Mouse (Mus musculus): ENCODE measurements around the gene Ap3s2. TPM values are rescaled to one million over a fixed set of nuclear protein-coding genes. Genes with fewer than 3 reads are reported as not detected.

Ap3s2 gene
- polyA plus RNA-seq, 1 experiment from 2014 or later: 8.0 TPM

DNA sequence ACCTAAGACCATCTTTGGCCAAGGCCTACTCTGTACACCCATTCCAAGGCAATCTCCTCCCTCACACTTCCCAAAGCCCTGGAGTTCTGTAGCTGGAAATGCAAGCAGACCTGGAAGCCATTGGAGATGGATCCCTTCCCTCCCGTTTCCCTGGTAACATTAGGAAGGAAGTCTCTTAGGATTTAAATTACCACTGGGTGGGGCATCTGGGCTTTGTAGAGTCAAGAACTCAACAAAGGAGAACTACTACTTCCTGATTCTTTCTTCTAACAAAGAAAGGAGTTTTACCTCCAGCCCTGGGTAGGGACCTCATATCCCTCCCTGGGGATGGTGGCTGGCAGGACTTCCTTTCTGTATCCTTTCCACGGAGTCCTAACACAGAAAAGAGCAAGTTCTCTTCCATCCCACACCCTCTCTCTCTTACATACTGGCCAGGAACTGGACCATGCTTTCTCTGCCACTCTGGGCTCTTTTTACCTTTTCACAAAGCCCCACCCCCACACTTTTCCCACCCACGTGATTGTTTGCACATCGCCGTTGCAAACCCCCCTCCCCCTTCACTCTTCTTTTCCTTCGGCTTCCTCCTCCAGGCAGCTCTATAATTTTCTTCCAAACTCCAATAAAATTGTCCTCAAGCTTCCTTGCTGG, 51.3 kb downstream of the Ap3s2 start:
- Histone ChIP-seq H3K9ac (replicated peaks) (no peak overlapping the region), H3K4me1 (ENCODE audit: insufficient read depth) (no peaks in the 10 kb centered on the region), H3K27ac (ENCODE audit: low read depth) (no peak overlapping the region), H3K9me3 (ENCODE audit: low read length) (no peaks in the 10 kb centered on the region), H3K27me3 (ENCODE audit: insufficient read depth, low read length) (no peaks in the 10 kb centered on the region), H3K4me3 (ENCODE audit: low read depth, low read length) (no peak overlapping the region), H3K4me2 (ENCODE audit: low read depth, low read length) (no peak overlapping the region), H3K36me3 (replicated peaks; ENCODE audit: insufficient read depth, low read length) (no peaks in the 10 kb centered on the region)
- DNase-seq (no peak), ATAC-seq (no peak)
- no peak for TF ChIP-seq CTCF (IDR thresholded peaks at IDR 0.05; ENCODE audit: low read depth)
- TF ChIP-seq EP300 (IDR thresholded peaks at IDR 0.05; ENCODE audit: low read depth): no peak
- WGBS (ENCODE audit: insufficient replicate concordance): 26% methylated on average over 6 of the region's 6 CpGs

DNA sequence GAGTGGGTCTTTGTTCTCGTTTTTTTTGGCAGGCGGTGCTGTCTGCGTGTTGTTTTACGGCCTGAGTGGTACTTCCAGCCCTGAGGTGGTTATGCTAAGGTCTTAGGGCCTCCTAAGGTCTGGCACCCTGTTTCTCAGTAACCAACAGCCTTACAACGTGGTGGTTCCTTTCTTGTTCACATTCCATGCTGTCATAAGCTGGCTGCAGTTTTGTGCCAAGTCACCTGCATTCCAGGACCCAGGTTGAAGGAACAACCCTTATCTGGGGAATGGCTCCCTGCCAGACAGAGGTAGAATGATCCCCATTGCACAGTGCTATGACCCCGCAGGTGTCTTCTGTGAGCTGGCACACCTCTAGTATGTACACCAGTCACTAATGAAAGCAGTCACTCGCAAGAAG, 52.0 kb downstream of the Ap3s2 start:
- no peaks in the 10 kb centered on the region for H3K9me3 ChIP-seq (ENCODE audit: low read length)
- ATAC-seq: no peak
- H3K27me3 ChIP-seq (ENCODE audit: insufficient read depth, low read length): no peaks in the 10 kb centered on the region
- H3K9ac ChIP-seq (replicated peaks): no peak overlapping the region
- no peak overlapping the region for H3K4me2 ChIP-seq (ENCODE audit: low read depth, low read length)
- no peak for DNase-seq
- no peaks in the 10 kb centered on the region for H3K4me1 ChIP-seq (ENCODE audit: insufficient read depth)
- H3K27ac ChIP-seq (ENCODE audit: low read depth): no peak overlapping the region
- no peaks in the 10 kb centered on the region for H3K36me3 ChIP-seq (replicated peaks; ENCODE audit: insufficient read depth, low read length)
- no peak overlapping the region for H3K4me3 ChIP-seq (ENCODE audit: low read depth, low read length)
- 68% methylated on average over 7 of the region's 7 CpGs for WGBS (ENCODE audit: insufficient replicate concordance)
- TF ChIP-seq CTCF (IDR thresholded peaks at IDR 0.05; ENCODE audit: low read depth) (no peak), EP300 (IDR thresholded peaks at IDR 0.05; ENCODE audit: low read depth) (no peak)

DNA sequence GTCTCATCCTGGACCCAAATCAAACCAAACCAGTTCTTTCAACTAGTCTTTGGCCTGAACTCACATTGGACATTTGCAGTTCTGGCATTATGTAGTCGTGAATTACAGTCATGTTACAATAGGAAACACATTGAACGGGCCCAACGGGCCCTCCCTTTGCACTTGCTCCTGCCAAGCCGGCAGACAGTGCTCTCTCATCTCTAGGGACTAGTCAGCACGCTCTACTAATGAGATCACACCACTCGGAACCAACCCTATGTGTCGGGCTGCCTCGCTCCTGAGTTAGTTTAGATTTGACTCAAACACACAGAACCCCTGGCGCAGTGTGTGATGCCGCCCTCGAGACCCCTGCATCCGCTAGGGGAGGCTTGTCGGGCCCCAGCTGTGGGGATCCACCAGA, 52.6 kb downstream of the Ap3s2 start:
- TF ChIP-seq CTCF (IDR thresholded peaks at IDR 0.05; ENCODE audit: low read depth): no peak
- no peak for TF ChIP-seq EP300 (IDR thresholded peaks at IDR 0.05; ENCODE audit: low read depth)
- ATAC-seq: no peak
- 81% methylated on average over 13 of the region's 13 CpGs for WGBS (ENCODE audit: insufficient replicate concordance)

DNA sequence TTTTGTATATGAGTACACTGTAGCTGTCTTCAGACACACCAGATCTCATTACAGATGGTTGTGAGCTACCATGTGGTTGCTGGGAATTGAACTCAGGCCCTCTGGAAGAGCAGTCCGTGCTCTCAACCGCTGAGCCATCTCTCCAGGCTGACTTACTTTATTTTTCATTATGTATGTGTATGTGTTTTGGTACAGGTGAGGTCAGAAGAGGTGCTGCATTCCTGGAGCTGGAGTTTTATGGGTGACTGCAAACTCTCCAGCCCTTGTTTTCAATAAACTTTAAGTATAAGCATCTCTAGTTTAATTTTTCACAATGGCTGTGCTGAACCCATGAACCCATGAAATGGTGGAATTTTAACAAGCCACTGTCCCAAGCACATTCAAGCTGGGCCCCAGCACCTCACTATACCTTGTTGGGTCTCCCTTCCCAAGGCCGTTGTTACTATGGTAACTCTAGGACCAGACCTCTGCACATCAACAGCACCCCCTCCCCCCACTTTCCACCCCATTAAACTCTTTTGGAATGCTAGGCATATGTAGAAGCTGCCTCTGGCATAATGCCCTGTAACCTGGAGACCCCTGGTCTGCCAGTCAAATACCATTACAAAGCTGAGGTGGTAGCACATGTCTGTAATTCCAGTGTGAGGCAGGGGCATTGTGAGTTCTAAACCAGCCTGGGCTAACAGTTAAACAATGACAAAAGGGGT, 54.0 kb downstream of the Ap3s2 start:
- no peaks in the 10 kb centered on the region for H3K4me1 ChIP-seq (ENCODE audit: insufficient read depth)
- no peak overlapping the region for H3K4me2 ChIP-seq (ENCODE audit: low read depth, low read length)
- 80% methylated on average over 3 of the region's 3 CpGs for WGBS (ENCODE audit: insufficient replicate concordance)
- no peak overlapping the region for H3K4me3 ChIP-seq (ENCODE audit: low read depth, low read length)
- TF ChIP-seq CTCF (IDR thresholded peaks at IDR 0.05; ENCODE audit: low read depth): no peak
- no peak for TF ChIP-seq EP300 (IDR thresholded peaks at IDR 0.05; ENCODE audit: low read depth)
- DNase-seq: no peak
- H3K36me3 ChIP-seq (replicated peaks; ENCODE audit: insufficient read depth, low read length): no peaks in the 10 kb centered on the region
- H3K9me3 ChIP-seq (ENCODE audit: low read length): no peaks in the 10 kb centered on the region
- no peak overlapping the region for H3K27ac ChIP-seq (ENCODE audit: low read depth)
- H3K9ac ChIP-seq (replicated peaks): no peak overlapping the region
- no peak for ATAC-seq
- H3K27me3 ChIP-seq (ENCODE audit: insufficient read depth, low read length): no peaks in the 10 kb centered on the region

More for the DNA sequence above, 52.6 kb downstream of the Ap3s2 start:
- H3K27me3 ChIP-seq (ENCODE audit: insufficient read depth, low read length): no peaks in the 10 kb centered on the region
- no peaks in the 10 kb centered on the region for H3K9me3 ChIP-seq (ENCODE audit: low read length)
- no peak overlapping the region for H3K27ac ChIP-seq (ENCODE audit: low read depth)
- DNase-seq: no peak
- no peak overlapping the region for H3K4me3 ChIP-seq (ENCODE audit: low read depth, low read length)
- no peak overlapping the region for H3K4me2 ChIP-seq (ENCODE audit: low read depth, low read length)
- no peaks in the 10 kb centered on the region for H3K36me3 ChIP-seq (replicated peaks; ENCODE audit: insufficient read depth, low read length)
- no peaks in the 10 kb centered on the region for H3K4me1 ChIP-seq (ENCODE audit: insufficient read depth)
- H3K9ac ChIP-seq (replicated peaks): no peak overlapping the region

DNA sequence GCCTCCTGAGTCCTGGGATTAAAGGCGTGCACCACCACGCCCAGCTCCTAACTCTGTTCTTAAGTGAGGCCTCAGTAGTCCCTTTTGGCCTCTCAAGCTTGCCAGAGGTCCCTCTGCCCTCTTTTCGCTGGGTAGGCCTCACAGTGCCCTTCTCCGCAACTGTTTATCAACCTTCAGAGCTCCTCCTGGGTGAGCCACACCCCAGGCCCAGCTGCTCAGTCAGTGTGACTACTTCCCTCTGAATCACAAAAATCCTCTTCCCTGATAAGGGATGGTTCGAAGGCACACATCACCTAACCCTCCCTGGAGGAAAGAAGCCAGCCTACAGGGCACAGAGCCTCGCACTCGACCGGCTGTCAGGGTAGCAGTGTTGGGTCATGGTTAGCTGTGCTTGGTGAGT, 58.7 kb downstream of the Ap3s2 start:
- Histone ChIP-seq H3K4me1 (ENCODE audit: insufficient read depth) (no peaks in the 10 kb centered on the region), H3K4me3 (ENCODE audit: low read depth, low read length) (no peak overlapping the region), H3K27me3 (ENCODE audit: insufficient read depth, low read length) (no peaks in the 10 kb centered on the region), H3K9ac (replicated peaks) (no peak overlapping the region), H3K27ac (ENCODE audit: low read depth) (no peak overlapping the region), H3K4me2 (ENCODE audit: low read depth, low read length) (no peak overlapping the region), H3K36me3 (replicated peaks; ENCODE audit: insufficient read depth, low read length) (no peaks in the 10 kb centered on the region), H3K9me3 (ENCODE audit: low read length) (no peaks in the 10 kb centered on the region)
- DNase-seq: no peak
- no peak for TF ChIP-seq CTCF (IDR thresholded peaks at IDR 0.05; ENCODE audit: low read depth)
- no peak for TF ChIP-seq EP300 (IDR thresholded peaks at IDR 0.05; ENCODE audit: low read depth)
- ATAC-seq: no peak
- 64% methylated on average over 8 of the region's 8 CpGs for WGBS (ENCODE audit: insufficient replicate concordance)

DNA sequence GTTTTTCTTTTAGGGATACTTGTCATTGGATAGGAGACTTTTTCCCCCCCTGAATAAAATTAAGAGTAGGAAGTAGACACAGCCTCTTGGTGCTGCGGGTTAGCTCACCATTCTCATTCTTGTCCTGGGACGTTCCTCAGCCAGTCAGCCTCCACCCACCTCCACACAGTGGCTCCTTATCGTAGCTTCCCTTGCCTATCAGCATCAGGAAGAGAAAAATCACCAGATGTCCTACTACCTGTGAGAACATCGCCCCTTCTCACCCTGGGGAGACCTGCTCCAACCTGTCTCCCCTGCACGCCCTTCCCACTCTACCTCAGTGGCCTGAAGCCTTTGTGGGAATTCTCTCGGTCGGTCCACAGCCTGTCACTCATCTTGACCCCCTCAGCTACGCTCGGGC, 59.6 kb downstream of the Ap3s2 start, which contains the start of gene Anpep:
Anpep (minus strand) TSS at position 249 of the 400 bp plus-strand sequence.
- no peak within 1 kb of the TSS for H3K9ac ChIP-seq (replicated peaks)
- no peaks in the 10 kb centered on the region for H3K27me3 ChIP-seq (ENCODE audit: insufficient read depth, low read length)
- H3K4me1 ChIP-seq (ENCODE audit: insufficient read depth): no peaks in the 10 kb centered on the region
- WGBS (ENCODE audit: insufficient replicate concordance): 67% methylated on average over 9 of the region's 9 CpGs
- no peaks in the 10 kb centered on the region for H3K36me3 ChIP-seq (replicated peaks; ENCODE audit: insufficient read depth, low read length)
- no peaks in the 10 kb centered on the region for H3K9me3 ChIP-seq (ENCODE audit: low read length)
- H3K27ac ChIP-seq (ENCODE audit: low read depth): no peak within 1 kb of the TSS
- no peak within 1 kb of the TSS for H3K4me3 ChIP-seq (ENCODE audit: low read depth, low read length)
- DNase-seq (no peak), ATAC-seq (no peak)
- TF ChIP-seq EP300 (IDR thresholded peaks at IDR 0.05; ENCODE audit: low read depth): no peak
- TF ChIP-seq CTCF (IDR thresholded peaks at IDR 0.05; ENCODE audit: low read depth): no peak
- no peak within 1 kb of the TSS for H3K4me2 ChIP-seq (ENCODE audit: low read depth, low read length)
